Mouse (Mus musculus): ENCODE measurements at regions not wholly inside any gene's neighbourhood (a gene's known extent, or its start where the extent isn't known, plus 50 kb on each side); places are given as distances from the start of the nearest gene placed in this dataset.

- DNase-seq (ENCODE audit: low read depth, low spot score): no peak
Measured at GRCm38 (mm10) chr8:17596559-17596958, 1381.5 kb downstream of the Defb40 start.

GRCm38 (mm10) chr8:17594607-17595006, 1383.4 kb downstream of the Defb40 start:
- no peak for DNase-seq (ENCODE audit: low read depth, low spot score)

- DNase-seq (ENCODE audit: low read depth, low spot score): no peak
Measured at GRCm38 (mm10) chr8:17590135-17590534, 1387.9 kb downstream of the Defb40 start.

- DNase-seq (ENCODE audit: low read depth, low spot score): no peak
Measured at GRCm38 (mm10) chr8:17588189-17588588, 1389.9 kb downstream of the Defb40 start.

- no peak for DNase-seq (ENCODE audit: low read depth, low spot score)
Measured at GRCm38 (mm10) chr8:17587261-17587861, 1390.7 kb downstream of the Defb40 start.

Data from ZHBTc4 (cell line).